Mouse (Mus musculus) intestine, embryonic 15.5 days (tissue): ENCODE measurements around the gene St14. TPM values are rescaled to one million over a fixed set of nuclear protein-coding genes. Genes with fewer than 3 reads are reported as not detected.

Experiments
- ATAC-seq: fragments of 200-750 bp; cut with Nextera tagmentation; 2 replicates; pipeline ENCODE4 v1.8.0; 2017; ENCODE audit warnings: moderate TSS enrichment, moderate library complexity
- H3K27ac ChIP-seq: fragments of 300-500 bp; sonication (generic); 2 replicates; pipeline ENCODE4 v1.5.1; 2015; ENCODE audit warnings: mild to moderate bottlenecking, inconsistent platforms
- H3K27me3 ChIP-seq: fragments of 300-500 bp; sonication (generic); replicated peaks from 2 replicates; pipeline ENCODE4 v1.6.1; 2015; ENCODE audit warnings: inconsistent platforms
- H3K36me3 ChIP-seq: fragments of 300-500 bp; sonication (generic); 2 replicates; pipeline ENCODE4 v1.6.1; 2015; ENCODE audit warnings: inconsistent platforms
- H3K4me1 ChIP-seq: fragments of 300-500 bp; sonication (generic); replicated peaks from 2 replicates; pipeline ENCODE4 v1.6.1; 2015; ENCODE audit warnings: inconsistent platforms
- H3K4me2 ChIP-seq: fragments of 300-500 bp; sonication (generic); replicated peaks from 2 replicates; pipeline ENCODE4 v1.6.1; 2015; ENCODE audit warnings: mild to moderate bottlenecking, inconsistent platforms
- H3K4me3 ChIP-seq: fragments of 300-500 bp; sonication (generic); replicated peaks from 2 replicates; pipeline ENCODE4 v1.5.1; 2015; ENCODE audit warnings: inconsistent platforms
- H3K9ac ChIP-seq: fragments of 300-500 bp; sonication (generic); 2 replicates; pipeline ENCODE4 v1.6.1; 2015; ENCODE audit warnings: inconsistent platforms
- H3K9me3 ChIP-seq: fragments of 300-500 bp; sonication (generic); 2 replicates; pipeline ENCODE4 v1.6.1; 2016; ENCODE audit warnings: inconsistent platforms
- WGBS: fragments of 180-500 bp; shearing (Covaris S2); methylation state at CpG from one replicate; pipeline ENCODE4 v1.1.7; 2015; 5-methylcytosine and 5-hydroxymethylcytosine counted together
- polyA plus RNA-seq: library from polyadenylated mRNA; unstranded; fragments of >200 nt; fragmentation: Nextera tagmentation; extraction: Ambion mirVana; gene quantifications from 2 replicates; pipeline ENCODE4 v1.2.1, GENCODE M21; 2015

St14 gene
- polyA plus RNA-seq, 1 experiment from 2014 or later = 73.9 TPM

GRCm38 (mm10) chr9:31151050-31151449 lies 19.4 kb upstream of the St14 start:
- Histone ChIP-seq H3K4me2 (no peak overlapping the region), H3K27me3 (no peaks in the 10 kb centered on the region), H3K9me3 (no peaks in the 10 kb centered on the region), H3K36me3 (peaks cover 4% of the 10 kb centered on the region), H3K9ac (no peak overlapping the region), H3K4me3 (no peak overlapping the region), H3K4me1 (no peaks in the 10 kb centered on the region), H3K27ac (no peak overlapping the region)
- no peak for ATAC-seq
- WGBS = 76% methylated on average over 2 of the region's 2 CpGs

- H3K36me3 ChIP-seq = peaks cover 4% of the 10 kb centered on the region
- H3K27ac ChIP-seq = peak overlapping the region; percentile 46
- H3K9me3 ChIP-seq = no peaks in the 10 kb centered on the region
- WGBS = 49% methylated on average over 7 of the region's 7 CpGs
- no peak overlapping the region for H3K9ac ChIP-seq
- no peaks in the 10 kb centered on the region for H3K4me1 ChIP-seq
- no peak overlapping the region for H3K4me2 ChIP-seq
- ATAC-seq = peak; percentile 88
- no peak overlapping the region for H3K4me3 ChIP-seq
- H3K27me3 ChIP-seq = no peaks in the 10 kb centered on the region
Observed at GRCm38 (mm10) chr9:31148135-31148534, 16.5 kb upstream of the St14 start.

GRCm38 (mm10) chr9:31145272-31145925 lies 13.7 kb upstream of the St14 start:
- H3K9me3 ChIP-seq = no peaks in the 10 kb centered on the region
- peak; percentile 34 for ATAC-seq
- peak overlapping the region; percentile 62 for H3K27ac ChIP-seq
- no peaks in the 10 kb centered on the region for H3K27me3 ChIP-seq
- no peaks in the 10 kb centered on the region for H3K4me1 ChIP-seq
- no peak overlapping the region for H3K4me2 ChIP-seq
- 73% methylated on average over 7 of the region's 7 CpGs for WGBS
- H3K4me3 ChIP-seq = no peak overlapping the region
- H3K9ac ChIP-seq = no peak overlapping the region
- H3K36me3 ChIP-seq = no peaks in the 10 kb centered on the region; the same call in 1 of the 2 replicates

- 64% methylated on average over 1 of the region's 1 CpGs for WGBS
- no peak overlapping the region for H3K4me3 ChIP-seq
- H3K4me2 ChIP-seq = no peak overlapping the region
- no peaks in the 10 kb centered on the region for H3K27me3 ChIP-seq
- ATAC-seq = no peak
- no peaks in the 10 kb centered on the region for H3K9me3 ChIP-seq
- H3K4me1 ChIP-seq = no peaks in the 10 kb centered on the region
- no peaks in the 10 kb centered on the region for H3K36me3 ChIP-seq
- no peak overlapping the region for H3K27ac ChIP-seq
- H3K9ac ChIP-seq = no peak overlapping the region
Observed at GRCm38 (mm10) chr9:31142924-31143323, 11.3 kb upstream of the St14 start.

GRCm38 (mm10) chr9:31133131-31133530 lies 1.5 kb upstream of the St14 start:
- Histone ChIP-seq H3K27ac (no peak overlapping the region), H3K4me1 (peaks cover 12% of the 10 kb centered on the region), H3K9ac (no peak overlapping the region), H3K9me3 (no peaks in the 10 kb centered on the region), H3K36me3 (no peaks in the 10 kb centered on the region), H3K4me3 (no peak overlapping the region), H3K4me2 (no peak overlapping the region), H3K27me3 (peaks cover 21% of the 10 kb centered on the region)
- ATAC-seq = no peak
- 72% methylated on average over 5 of the region's 5 CpGs for WGBS

- Histone ChIP-seq H3K27me3 (peaks cover 21% of the 10 kb centered on the region), H3K27ac (peak overlapping the region; percentile 38)
- 6% methylated on average over 26 of the region's 26 CpGs for WGBS
Observed at GRCm38 (mm10) chr9:31130357-31131204, 1.1 kb downstream of the St14 start.

GRCm38 (mm10) chr9:31129956-31130355 lies 1.7 kb downstream of the St14 start:
- ATAC-seq = no peak
- Histone ChIP-seq H3K4me1 (peaks cover 17% of the 10 kb centered on the region), H3K4me2 (peak overlapping the region; percentile 90), H3K9ac (no peak overlapping the region), H3K36me3 (no peaks in the 10 kb centered on the region), H3K27me3 (peaks cover 21% of the 10 kb centered on the region), H3K9me3 (no peaks in the 10 kb centered on the region), H3K4me3 (peak overlapping the region; percentile 57), H3K27ac (no peak overlapping the region)
- WGBS = 48% methylated on average over 8 of the region's 8 CpGs

More at GRCm38 (mm10) chr9:31130357-31131204, 1.1 kb downstream of the St14 start:
- peak overlapping the region; percentile 57 for H3K4me3 ChIP-seq
- peak; percentile 18 for ATAC-seq
- peak overlapping the region; percentile 90 for H3K4me2 ChIP-seq
- H3K9me3 ChIP-seq = no peaks in the 10 kb centered on the region
- no peaks in the 10 kb centered on the region for H3K36me3 ChIP-seq
- H3K9ac ChIP-seq = peak overlapping the region; percentile 63
- H3K4me1 ChIP-seq = peaks cover 17% of the 10 kb centered on the region

- ATAC-seq = no peak
Observed at GRCm38 (mm10) chr9:31127876-31128465, 3.7 kb downstream of the St14 start.

GRCm38 (mm10) chr9:31126079-31126478 lies 5.6 kb downstream of the St14 start:
- H3K9ac ChIP-seq = no peak overlapping the region
- H3K27ac ChIP-seq = no peak overlapping the region
- no peak overlapping the region for H3K4me3 ChIP-seq
- H3K4me1 ChIP-seq = peaks cover 6% of the 10 kb centered on the region; the same call in 1 of the 2 replicates
- no peak overlapping the region for H3K4me2 ChIP-seq
- no peaks in the 10 kb centered on the region for H3K36me3 ChIP-seq
- 85% methylated on average over 7 of the region's 7 CpGs for WGBS
- no peaks in the 10 kb centered on the region for H3K9me3 ChIP-seq
- H3K27me3 ChIP-seq = peaks cover 6% of the 10 kb centered on the region; the same call in 1 of the 2 replicates
- ATAC-seq = no peak

More at GRCm38 (mm10) chr9:31127876-31128465, 3.7 kb downstream of the St14 start:
- Histone ChIP-seq H3K27me3 (peaks cover 18% of the 10 kb centered on the region; the same call in 1 of the 2 replicates), H3K4me1 (peaks cover 17% of the 10 kb centered on the region), H3K27ac (no peak overlapping the region), H3K4me3 (no peak overlapping the region), H3K4me2 (no peak overlapping the region), H3K9ac (no peak overlapping the region), H3K36me3 (no peaks in the 10 kb centered on the region), H3K9me3 (no peaks in the 10 kb centered on the region)
- WGBS = 65% methylated on average over 12 of the region's 12 CpGs

GRCm38 (mm10) chr9:31122464-31123030 lies 9.1 kb downstream of the St14 start:
- no peak for ATAC-seq
- no peaks in the 10 kb centered on the region for H3K27me3 ChIP-seq
- no peaks in the 10 kb centered on the region for H3K36me3 ChIP-seq
- no peak overlapping the region for H3K4me2 ChIP-seq
- H3K9me3 ChIP-seq = no peaks in the 10 kb centered on the region
- H3K4me1 ChIP-seq = peaks cover 16% of the 10 kb centered on the region
- WGBS = 63% methylated on average over 13 of the region's 13 CpGs
- H3K9ac ChIP-seq = no peak overlapping the region
- H3K4me3 ChIP-seq = no peak overlapping the region
- H3K27ac ChIP-seq = no peak overlapping the region

GRCm38 (mm10) chr9:31120533-31120915 lies 11.1 kb downstream of the St14 start:
- Histone ChIP-seq H3K9ac (no peak overlapping the region), H3K4me2 (no peak overlapping the region), H3K9me3 (no peaks in the 10 kb centered on the region), H3K4me1 (peaks cover 16% of the 10 kb centered on the region), H3K27ac (peak overlapping the region; percentile 36; the same call in 1 of the 2 replicates), H3K27me3 (no peaks in the 10 kb centered on the region), H3K36me3 (no peaks in the 10 kb centered on the region), H3K4me3 (no peak overlapping the region)
- 33% methylated on average over 4 of the region's 4 CpGs for WGBS
- peak; percentile 31 for ATAC-seq
